Mouse (Mus musculus): Measurements from ENCODE around the gene Derl2.

The Derl2 gene

DNA sequence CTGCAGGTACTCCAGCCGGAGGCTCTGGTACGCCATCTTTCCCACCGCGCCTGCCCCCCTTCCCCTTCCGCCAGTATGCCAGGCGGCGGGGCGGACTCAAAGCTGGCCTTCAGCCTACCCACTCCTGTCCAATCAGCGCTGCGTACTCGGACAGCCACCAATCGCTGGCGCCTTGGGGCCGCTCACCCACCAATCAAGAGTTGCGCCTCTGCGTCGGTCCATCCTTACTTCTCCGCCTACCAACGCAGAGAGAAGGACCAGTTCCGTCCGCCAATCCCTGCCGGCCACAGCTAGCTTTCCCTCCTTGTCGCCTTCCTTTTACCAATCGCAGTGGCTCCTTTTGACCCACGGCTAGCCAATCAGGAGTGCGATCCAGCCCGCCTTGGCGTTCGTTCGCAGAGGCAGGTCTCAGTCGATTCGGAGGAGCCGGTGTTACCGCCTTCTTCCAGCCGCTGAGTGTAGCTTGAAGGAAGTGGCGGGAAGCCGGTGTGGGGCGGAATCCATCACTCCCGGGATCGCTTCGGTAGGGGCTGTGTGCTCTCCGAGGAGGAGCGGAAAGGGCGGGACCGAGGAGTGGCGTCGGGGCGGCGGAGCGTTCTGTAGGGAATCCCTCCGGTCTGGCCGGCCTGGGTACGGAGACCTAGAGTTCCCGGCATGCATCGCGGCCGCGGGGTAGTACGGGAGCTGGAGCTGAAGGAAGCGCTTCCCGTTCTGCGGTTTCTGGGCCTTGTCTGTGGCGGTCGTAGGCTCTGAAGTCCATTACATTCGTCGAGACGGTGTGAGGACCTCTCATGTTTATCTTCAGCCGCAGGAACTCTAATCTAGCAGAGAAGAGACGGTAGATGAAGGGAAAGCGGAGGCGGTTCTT, at the start of gene Derl2, which contains the start of gene Mis12:
TSS of gene Derl2 (minus strand) at position 641 of the 868 bp plus-strand sequence.
TSS of gene Mis12 (plus strand) at position 411 of the 868 bp plus-strand sequence.
- peak; percentile 98 for DNase-seq

DNA sequence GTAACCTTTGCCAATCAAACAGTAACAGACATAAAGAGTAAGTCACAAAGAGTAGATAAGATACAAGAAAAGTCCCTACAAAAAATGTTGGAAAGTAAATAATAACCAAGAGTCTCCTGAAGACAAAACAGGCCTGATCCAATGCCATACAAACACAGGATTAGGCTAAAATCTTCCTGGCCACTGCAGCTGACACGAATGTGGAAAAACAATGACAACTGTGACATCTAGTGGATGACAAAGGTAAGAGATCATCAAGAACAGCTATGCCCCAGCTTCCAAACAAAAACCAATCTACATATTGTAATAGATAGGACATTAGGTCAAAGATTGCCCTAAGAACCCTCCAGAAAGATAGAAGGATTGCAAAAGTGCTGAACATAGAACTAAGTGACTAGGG, 32.9 kb upstream of the Derl2 start:
- DNase-seq = no peak

DNA sequence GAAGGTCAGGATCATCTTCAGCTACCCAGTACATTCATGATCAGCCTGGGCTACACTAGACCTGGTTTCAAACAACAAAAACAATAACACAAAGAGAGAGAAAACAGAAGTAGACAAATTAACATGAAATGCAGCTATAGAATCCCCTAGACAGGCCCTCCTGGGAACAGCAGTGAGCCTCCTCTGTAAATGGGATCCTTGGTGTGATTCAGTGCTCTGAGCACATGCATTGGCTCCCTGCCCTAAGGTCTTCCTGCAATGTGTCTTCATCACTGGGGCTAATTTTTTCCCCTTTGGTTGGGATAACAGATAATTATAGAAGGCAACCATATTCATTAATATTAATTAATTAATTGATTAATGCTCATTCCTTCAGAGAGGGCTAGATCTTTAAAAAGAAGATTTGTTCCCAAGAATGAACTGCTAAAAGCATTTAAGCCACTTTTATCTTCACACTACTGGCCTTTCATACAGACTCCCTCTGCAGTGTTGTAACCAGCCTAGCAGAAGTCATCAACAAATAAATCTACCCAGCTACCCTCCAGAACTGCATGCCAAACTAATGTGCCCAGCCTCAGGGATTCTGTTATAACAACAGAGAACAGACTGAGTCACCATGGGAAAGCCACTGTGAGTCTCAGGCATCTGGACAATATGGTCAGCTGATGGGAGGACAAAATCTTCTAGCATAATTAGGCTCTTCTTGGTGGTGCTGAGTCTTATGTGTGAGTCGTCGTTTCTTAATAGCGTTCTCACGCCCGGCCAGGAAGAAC, 20.1 kb upstream of the Derl2 start:
- DNase-seq = no peak

DNA sequence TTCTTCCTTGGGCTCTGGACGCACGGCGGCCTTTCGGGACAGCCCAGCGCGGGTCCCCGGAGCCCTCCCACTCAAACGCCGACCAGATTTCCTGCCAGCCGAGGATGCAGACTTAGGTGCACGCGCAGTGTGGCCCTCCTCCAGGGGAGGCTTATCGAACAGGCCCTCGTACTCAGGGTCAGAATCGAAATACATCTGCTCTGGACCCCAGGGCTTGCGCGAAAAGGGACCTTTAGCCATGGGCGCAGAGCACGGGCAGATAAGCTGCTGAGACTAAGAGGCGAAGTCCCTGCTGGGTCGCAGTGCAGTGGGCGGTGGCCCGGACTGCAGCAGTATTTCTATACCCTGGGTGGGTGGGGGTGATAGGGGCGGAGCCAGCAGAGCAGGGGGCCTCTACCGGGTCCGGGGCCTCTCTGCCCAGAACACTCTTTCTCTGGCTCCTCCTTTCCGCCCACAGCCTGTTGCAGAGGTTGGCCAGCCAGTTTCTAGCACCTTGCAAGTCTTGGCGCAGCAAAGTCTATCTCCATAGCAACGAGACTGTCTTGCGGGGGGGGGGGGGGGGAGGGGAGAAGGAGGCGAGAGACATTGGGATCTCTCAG, 13.6 kb upstream of the Derl2 start, which contains the start of gene 6330403K07Rik:
TSS of gene 6330403K07Rik (minus strand) at position 351 of the 599 bp plus-strand sequence.
- DNase-seq = peak; percentile 69

DNA sequence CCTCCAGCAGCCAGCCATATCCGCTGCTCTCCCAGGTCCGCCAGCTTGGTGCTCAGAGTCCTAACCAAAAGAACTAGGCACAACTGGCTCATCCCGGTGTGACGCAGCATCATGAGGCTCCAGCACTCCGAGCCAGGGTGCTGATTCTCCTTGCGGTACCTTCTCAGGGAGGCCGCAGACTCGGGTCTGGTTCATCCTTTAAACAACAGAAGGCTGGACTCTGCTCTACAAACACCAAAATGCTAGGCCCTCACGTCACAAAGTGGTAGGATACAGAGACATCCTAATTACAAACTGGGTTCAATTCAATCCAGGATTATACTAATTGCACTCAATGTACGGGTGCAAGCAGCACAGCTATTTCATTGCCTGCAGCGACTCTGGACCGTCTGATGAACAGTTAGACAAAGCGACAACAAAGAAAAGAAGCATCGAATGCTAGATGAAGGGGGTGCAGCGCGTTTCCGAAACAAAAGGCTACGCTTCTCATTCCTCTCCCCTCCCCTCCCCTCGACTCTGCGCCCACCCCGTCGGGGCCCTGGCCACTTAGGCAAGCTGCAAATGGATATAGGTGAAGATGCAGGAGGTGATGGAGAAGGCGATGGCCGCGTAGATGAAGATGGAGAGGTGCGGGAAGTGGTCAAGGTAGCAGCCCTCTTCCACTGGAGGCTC, 13.0 kb upstream of the Derl2 start:
- DNase-seq = peak; percentile 9

DNA sequence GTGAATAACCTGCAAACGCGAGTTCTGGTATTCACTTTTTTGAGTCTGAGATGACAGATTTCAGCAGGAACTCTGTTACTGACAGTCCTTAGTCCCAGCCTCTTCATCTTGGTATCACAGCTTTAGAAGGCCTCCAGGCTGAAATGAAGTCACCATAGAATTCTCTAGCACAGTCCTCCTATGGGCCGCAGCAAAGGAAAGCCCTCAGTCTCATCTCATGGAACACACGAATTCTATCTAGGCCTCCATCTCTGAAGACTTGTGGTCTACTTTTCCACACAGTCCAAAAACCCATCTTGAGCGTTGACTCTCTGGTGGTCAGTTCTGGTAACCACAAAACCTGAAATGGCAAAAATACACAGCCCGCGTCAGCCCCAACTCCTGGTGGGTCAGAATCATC, 12.4 kb upstream of the Derl2 start:
- DNase-seq = no peak

DNA sequence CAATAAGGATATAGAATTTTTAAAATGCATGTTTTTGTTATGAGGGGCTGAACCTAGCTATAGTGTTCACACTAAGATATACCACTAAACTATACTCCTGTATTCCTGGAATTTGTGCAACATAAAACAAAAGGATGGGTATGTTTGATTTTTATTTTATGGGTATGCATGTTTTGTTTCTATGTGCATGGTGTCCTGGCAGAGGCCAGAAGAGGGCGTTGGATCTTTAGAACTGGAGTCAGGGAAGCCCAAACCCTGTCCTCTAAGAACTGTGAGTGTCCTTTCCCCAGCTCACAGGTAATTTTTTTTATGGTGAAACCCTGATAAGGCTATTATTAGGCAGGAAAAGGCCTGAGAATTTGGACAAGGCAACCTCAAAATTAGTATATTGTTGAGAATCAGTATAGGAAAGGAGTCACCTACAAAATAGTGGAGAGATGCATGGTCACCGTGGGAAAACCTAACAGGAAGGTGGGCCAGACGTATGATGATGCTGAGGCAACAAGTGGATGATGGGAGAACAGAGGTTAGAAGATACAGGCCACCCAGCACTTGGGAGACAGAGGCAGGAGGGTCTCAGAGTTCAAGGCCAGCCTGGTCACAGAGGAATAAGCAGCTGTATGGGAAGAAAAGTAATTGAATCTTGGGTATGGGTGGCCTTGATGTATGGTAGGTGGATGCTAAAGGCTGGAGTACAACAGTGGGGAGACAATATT, 9.9 kb upstream of the Derl2 start:
- DNase-seq = no peak

DNA sequence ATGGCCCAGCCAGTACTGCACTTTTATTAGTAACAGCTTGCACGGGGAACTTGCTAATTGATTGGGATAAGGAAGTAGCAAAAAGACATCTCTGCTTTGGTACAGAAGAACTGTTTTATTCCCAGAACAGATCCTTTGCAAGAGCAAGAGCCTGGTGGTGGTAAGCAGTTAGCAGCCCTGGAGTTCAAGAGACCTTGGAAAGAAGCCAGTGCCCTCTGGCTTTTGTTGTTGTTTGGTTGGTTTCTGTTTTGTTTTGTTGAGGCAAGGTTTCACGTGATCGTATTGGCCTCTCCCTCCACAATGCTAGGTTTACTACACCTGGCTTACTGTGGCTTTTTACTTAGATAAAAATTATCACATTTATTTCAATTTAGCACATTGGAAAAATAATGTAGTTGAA, 8.6 kb upstream of the Derl2 start:
- DNase-seq = no peak

DNA sequence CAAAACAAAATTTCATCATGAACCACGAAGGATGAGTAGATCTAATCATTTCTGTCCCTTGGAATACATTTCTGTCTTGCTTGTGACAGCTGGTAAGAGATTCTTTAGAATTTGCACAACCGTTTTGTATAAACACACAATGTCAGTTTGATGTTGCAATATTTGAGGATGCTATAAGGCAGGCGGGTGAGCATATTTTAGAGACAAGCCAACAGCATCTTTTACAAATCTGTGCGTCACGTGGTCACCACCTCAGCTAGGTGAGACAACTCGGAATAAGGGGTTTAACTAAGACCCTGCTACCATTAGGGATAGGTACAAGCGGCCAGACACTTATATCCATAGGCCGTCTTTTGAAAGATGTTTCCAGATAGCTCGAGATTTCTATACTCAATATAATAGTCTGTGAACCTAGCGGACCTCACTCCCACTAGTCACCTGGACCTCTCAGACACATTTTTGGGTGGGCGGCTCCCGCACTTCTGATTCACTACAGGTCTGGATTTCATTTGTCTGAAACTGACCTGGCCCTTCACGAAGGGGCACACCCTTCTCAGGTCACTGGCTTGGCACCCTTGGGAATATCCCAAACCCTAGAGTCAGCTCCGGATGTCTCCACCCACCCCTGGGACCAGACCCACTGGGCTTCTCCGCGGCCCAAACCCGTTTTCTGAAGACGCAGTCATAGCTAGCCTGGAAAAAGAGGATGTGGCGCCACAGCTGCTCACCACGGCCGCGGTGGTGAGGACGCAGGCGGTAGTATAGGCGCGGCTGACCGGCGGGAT, 1.0 kb downstream of the Derl2 start:
- no peak for DNase-seq

DNA sequence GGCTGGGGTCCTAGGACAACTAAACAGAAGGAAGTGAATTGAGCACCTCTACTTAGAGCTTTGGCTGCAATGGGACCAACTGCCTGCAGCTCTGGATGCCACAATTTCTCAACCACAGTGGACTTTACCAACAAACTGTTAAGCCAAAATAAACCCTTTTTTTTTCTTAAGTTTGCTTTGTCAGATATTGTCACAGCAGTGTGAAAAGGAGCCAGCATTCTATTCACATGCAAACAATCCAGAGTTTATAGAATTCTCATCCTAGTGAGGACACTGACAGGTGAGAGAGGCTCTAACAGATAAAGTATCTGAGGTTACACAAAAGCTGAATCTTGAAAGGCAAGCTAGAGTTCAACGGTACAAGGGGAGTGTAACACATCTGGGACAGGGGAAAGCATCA, 2.6 kb downstream of the Derl2 start:
- DNase-seq = no peak

DNA sequence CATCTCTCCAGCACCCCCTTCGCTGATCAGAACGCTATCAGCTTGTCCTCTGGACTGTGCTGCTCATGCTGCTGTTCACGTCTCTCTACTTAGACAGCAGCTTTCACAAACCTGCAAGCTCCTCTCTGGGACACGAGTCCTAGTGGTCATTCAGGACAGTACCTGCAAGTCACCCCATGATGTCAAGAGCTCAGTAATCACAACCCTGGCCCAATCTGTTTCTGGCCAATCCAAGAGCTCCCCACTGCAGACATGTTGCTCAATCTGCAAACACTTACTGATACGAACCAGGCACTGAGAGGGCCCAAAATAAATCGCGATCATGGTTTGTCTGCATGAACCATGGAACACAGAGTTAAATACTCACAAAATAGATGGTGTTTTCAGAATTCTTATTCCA, 6.9 kb downstream of the Derl2 start:
- DNase-seq = peak; percentile 29

DNA sequence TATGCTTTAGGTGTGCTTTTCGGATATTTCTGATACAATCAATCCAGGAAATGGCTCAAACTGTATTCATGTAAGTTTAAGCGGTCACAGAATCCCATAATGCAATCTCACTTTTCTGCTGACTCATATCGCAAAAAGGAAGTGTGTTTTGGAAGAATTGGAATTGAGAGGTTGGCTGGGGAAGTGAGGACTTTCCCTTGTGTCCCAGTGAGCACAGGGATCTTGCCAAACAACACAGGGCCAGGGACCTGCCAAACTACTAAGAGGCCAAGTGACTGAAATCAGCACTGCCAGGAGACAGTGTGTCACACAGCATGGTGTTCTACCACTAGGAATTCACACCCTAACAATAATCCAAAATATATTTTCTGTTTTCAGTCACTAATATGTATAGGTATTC, 11.3 kb downstream of the Derl2 start:
- DNase-seq = no peak

DNA sequence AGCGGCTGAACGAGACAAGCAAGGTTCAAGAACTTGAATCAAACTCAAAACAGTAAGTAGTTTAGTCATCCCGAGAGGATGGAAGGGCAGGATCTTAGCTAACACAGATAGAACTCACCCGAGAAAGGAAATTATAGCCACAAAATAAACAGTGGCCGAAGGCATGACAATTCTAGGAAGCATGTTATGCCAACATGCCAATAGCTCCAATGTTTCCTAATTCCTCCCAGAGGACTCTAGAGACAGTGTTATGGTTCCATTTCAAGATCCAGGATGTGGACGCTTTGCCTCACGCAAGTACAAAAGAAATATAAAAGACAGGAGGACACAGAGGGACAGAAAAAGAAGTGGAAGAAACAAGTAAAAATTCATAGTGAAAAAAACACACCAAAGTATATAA, 11.8 kb downstream of the Derl2 start:
- no peak for DNase-seq

DNA sequence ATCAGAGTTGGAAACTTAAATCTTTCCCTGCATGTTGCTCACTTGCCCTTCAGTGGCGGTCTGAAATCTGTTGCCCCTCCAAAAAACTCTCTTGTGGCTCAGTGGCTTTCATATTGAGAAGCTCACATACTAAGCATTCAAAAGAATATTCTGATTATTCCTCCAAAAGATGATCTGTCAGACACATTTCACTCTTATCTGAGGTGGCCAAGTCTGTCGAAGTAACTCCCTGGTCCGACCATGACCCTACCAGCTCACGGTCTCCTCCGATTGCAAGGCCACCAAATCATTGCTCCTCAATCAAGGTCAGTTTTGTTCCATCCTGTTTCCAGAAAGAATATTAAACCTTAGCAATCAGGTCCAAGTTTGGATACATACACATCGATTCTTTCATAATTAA, 12.6 kb downstream of the Derl2 start:
- DNase-seq = no peak

DNA sequence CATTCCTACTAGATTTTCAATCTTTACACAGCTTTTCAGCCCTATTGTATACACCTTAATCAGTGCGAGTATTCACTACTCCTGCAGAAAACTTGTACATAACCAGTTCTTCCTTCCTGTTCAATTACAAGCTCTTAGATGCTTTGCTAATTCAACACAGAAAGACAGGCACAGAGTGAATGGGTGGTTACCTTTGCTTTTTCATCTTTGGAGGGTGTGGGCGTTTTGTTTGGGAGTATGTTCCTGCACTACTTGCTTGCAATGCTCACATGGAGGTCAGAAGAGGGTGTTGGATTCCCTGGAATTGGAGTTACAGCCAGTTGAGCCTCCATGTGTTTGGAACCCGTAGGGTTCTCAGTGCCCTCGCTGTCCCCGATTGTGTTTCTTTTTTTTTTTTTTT, 14.6 kb downstream of the Derl2 start:
- no peak for DNase-seq

DNA sequence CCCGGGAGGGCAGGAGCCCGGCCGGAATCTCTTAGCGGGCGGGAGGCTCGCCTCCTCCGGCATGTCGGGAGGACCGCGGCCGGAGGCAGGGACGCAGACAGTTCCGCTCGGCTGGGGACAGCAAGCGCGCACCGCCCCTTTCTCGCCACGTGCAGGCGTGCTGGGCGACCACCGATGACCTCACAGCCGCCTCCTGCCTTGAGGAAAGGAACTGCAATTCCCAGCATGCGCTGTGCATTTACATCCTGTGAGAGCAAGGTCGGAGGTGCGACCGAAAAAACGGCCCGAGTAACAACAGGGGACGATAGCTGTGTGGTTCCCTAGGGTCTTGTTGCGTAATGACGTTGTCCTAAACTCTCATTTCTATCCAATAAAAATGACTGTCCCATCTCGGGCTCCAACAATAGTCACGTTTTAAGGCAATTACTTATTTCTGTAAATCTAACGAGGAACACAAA, 15.3 kb downstream of the Derl2 start, which contains the start of gene Dhx33:
TSS of gene Dhx33 (minus strand) at position 122 of the 458 bp plus-strand sequence.
- DNase-seq = peak; percentile 94

DNA sequence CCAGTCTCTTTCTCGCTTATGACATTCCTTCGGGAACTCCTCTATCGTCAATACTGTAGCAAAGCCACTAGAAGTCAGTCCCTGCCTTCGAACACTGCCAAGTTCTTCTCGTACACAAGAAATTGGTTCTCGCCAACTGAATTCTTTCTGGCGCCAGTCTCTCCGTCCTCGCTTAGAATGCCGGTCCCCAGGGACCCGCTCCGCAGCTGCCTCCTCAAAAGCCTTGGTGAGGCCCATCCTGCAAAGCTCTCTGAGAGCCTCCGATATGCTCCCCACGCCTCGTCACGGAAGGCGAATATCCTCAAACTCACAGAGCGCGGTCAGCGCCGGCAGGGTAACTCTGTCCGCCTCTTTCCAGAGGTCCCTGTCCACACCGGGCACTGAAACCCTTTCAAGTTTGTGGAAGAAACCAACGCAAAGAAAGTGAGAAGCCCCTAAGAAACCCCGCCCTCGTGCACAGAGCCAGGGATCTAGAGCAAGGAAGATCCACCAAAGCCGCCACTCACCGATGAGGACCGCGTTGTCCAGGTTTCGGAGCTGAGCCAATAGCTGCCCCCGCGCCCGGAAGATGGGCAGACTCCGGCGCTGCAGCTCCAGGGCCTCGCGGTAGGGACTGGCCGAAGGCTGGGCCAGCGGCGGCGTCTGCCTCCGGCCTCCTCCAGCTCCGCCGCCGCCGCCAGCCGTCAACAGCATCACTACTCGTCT, 15.9 kb downstream of the Derl2 start:
- DNase-seq = peak; percentile 69

DNA sequence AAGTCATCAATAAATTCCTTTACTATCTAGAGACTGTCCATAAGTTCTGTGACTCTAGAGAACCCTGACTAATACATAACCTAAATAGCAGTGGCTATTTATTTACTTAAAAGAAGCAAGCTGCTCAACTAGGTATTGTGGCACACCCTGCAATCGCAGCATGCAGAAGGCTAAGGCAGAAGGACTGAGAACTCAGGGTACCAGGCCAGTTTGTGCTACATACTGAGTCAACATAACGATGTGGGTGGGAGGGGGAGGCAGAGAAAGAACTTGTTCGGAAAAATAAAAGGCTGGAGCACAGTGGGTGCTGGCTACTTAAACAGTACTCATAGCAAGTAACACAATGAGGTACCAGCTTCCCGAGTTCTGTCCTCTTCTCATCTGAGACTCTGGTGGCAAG, 18.5 kb downstream of the Derl2 start:
- no peak for DNase-seq

DNA sequence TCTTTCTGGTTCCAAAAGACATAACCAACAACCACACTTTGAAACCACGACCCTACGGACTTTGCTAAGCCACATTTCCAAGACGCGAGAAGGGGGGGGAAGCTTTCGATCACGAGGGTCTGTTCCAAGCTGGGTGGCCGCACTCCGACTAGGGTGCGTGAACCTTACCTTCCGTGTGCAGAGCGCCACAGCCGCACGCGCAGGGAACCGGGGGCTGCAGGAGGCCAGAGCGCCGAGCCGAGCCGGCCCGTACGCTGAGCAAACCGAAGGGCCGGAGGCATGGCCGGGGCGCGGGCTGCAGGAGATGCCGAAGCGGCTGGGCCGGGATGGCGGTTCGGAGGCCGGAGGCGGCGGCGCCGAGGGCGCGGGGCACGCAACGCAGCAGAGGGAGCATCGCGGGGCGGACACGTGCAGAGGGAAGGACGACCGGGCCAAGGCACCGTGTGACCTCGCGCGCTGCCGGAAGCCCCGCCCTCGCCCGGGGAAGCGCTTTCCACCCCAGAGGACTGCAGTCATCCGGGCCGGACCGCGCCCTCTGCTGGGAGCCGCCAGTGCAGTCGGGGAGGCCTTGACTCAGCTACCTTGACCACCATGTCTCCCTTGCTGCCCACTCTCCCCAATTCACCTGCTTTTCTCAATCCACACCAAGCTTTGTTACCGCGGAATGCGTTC, 36.9 kb downstream of the Derl2 start, which contains the start of gene C1qbp:
TSS of gene C1qbp (minus strand) at position 470 of the 672 bp plus-strand sequence.
- DNase-seq = peak; percentile 95

DNA sequence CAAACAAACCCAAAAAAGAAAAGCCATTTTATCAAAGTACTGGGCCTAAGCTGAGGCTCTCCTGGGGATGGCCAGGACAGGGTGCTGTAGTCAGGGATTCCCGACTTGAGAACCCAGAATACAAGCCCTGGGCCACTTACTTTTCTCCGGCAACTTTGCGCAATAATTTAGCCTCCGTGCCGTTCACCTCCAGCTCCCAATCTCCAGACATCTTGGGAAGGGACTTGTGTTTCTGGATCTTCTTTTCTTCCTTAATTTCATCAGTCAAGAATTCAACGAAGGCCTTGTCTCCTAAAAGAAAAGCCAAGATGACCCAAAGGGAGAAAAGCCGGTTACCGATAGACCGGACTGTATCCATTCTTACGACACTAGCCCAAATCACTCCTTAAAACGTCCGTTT, 37.6 kb downstream of the Derl2 start:
- no peak for DNase-seq

Measured in liver (tissue).